Mouse (Mus musculus): ENCODE data around the gene Cdc123. TPM values are rescaled to one million over a fixed set of nuclear protein-coding genes. Genes with fewer than 3 reads are reported as not detected.
A peak's percentile ranks its signal among the peaks of the same experiment; 100 is the strongest.

The Cdc123 gene
- polyA plus RNA-seq, 1 experiment from 2014 or later, result 404 TPM

DNA sequence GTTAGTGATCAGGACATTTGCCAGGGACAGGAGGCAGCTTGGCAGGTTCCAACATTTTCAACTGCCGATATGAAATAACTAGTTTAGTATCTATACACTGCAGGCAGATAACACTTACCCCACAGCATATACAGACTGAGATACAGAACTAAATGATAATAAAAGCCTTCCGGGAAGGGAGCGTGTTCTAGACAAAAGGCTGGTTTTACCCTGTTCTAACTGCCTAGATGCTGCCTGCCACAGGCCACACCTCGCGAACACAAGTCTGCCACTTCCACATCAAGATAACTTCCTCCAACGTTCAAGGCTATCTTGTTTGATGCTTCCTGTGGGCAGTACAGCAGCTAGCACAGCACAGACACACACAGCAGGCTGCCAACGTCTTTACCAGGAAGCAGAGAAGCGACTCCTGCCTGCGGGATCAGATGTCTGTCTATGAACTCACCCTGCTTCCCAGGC lies 43.8 kb downstream of the Cdc123 start:
- Histone ChIP-seq H3K27me3 (no peaks in the 10 kb centered on the region), H3K4me1 (no peaks in the 10 kb centered on the region), H3K27ac (no peak overlapping the region), H3K4me3 (no peak overlapping the region), H3K9me3 (replicated peaks) (no peaks in the 10 kb centered on the region; the same call in 1 of the 2 replicates), H3K36me3 (ENCODE audit: poor library complexity, severe bottlenecking) (peaks cover 82% of the 10 kb centered on the region), H3K9ac (no peak overlapping the region), H3K4me2 (no peak overlapping the region)
- 96% methylated on average over 9 of the region's 9 CpGs for WGBS
- no peak for ATAC-seq

DNA sequence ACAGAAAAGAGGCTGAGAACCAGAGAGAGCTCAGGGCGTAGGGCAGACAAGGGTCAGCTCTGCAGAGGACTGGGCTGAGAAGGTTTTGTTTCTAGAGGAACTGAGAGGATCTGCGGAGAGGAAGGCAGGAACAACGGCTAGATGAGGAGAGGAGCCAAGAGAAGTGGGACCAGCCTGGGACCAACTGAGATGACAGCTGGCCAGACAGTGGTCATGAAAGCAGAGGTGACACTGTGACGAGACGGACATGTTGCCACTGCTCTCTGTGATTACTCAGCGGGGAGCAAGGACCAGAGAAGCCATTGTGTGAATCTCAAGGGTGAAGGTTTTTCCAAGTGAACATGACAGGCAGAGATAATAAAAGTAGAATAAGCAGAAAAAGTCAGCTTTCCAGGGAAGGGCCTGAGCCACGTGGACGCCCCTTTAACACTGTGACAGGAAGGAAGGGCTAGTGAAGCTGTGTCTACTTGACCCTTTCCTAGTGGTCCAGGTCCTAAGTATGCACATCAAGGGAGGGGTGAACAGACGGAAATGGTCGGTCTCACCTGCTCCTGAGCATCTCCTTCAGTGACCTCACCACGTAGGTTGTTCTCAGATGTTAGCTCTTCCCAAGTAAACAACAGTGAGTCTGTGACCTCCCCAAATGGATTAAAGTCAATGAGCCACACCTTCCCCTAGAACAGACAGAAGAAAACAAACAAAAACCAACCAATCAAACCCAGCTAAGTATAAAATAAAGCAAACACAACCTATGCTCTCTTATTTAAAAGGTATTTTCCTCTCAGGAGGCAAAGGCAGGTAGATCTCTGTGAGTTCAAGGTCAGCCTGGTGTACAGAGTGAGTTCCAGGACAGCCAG lies 46.9 kb downstream of the Cdc123 start:
- 92% methylated on average over 11 of the region's 11 CpGs for WGBS
- H3K36me3 ChIP-seq (ENCODE audit: poor library complexity, severe bottlenecking), result peaks cover 89% of the 10 kb centered on the region

DNA sequence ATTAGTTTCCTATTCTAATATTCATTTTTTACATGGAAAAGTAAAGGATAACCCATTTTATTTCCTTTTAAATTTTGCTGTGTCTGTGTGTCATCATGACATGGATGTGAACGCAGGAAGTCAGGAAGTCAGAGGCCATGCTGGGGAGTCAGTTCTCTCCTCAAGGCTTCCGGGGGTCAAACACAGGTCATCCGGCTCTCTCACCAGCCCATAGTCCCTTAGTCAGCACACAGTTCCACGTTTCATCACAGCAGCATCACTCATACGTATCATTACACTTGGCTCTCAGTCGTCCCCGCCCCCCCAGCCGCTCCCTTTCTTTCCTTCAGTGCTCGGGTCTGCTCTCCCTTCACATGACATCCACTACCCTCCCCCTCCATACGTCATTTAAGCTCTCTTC lies 51.2 kb downstream of the Cdc123 start:
- Histone ChIP-seq H3K4me2 (no peak overlapping the region), H3K4me1 (no peaks in the 10 kb centered on the region), H3K4me3 (no peak overlapping the region), H3K9ac (no peak overlapping the region), H3K27me3 (no peaks in the 10 kb centered on the region), H3K36me3 (ENCODE audit: poor library complexity, severe bottlenecking) (peaks cover 64% of the 10 kb centered on the region), H3K9me3 (replicated peaks) (no peaks in the 10 kb centered on the region), H3K27ac (no peak overlapping the region)
- no peak for ATAC-seq
- 94% methylated on average over 10 of the region's 10 CpGs for WGBS

More for the DNA sequence above, 46.9 kb downstream of the Cdc123 start:
- Histone ChIP-seq H3K4me1 (no peaks in the 10 kb centered on the region), H3K9me3 (replicated peaks) (no peaks in the 10 kb centered on the region; the same call in 1 of the 2 replicates), H3K4me3 (no peak overlapping the region), H3K4me2 (no peak overlapping the region), H3K9ac (no peak overlapping the region), H3K27ac (no peak overlapping the region), H3K27me3 (no peaks in the 10 kb centered on the region)
- no peak for ATAC-seq

DNA sequence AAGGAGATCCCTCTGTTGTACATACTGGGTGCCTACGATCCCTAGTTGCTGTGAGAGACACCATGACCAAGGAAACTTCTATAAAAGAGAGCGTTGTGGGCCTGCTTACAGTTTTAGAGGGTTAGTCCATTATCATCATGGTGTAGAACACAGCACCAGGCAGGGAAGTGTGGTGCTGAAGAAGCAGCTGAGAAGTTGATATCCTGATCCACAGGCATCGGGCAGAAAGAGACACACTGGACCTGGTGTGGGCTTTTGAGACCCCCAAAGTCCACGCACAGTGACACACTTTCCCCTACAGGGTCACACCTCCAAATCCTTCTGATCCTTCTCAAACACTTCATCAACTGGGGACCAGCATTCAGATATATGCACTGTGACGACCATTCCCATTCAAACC lies 52.9 kb downstream of the Cdc123 start:
- H3K4me1 ChIP-seq, result no peaks in the 10 kb centered on the region
- ATAC-seq, result no peak
- no peak overlapping the region for H3K4me3 ChIP-seq
- H3K9me3 ChIP-seq (replicated peaks), result no peaks in the 10 kb centered on the region
- 92% methylated on average over 5 of the region's 5 CpGs for WGBS
- H3K27me3 ChIP-seq, result no peaks in the 10 kb centered on the region
- H3K9ac ChIP-seq, result no peak overlapping the region
- H3K27ac ChIP-seq, result no peak overlapping the region
- peaks cover 46% of the 10 kb centered on the region for H3K36me3 ChIP-seq (ENCODE audit: poor library complexity, severe bottlenecking)
- H3K4me2 ChIP-seq, result no peak overlapping the region

DNA sequence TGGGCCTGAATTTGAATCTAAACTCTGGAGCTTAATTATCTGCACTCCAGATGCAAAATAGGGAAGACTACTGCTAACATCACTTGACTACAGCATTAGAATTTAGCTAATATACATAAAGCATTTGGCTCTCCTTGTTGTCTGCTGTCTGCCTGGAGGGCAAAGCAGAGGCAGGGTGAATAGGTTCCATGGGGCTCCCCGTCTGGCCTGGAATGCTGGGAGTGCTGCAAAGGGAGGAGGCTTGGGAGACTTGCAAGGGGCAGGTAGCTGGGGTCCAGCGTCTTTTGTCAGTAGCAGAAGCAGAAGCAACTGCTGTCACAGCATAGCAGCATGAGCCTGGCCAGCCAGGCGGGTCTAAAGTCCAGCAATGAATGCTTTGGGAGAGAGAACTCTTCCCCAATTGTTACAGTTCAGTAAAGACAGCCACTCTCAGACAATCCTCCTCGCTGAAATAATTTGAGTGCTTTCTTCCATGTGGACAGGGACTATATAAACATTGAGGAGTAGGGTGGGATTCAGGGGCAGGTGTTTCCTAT lies 55.3 kb downstream of the Cdc123 start:
- Histone ChIP-seq H3K27me3 (no peaks in the 10 kb centered on the region), H3K4me3 (no peak overlapping the region), H3K4me2 (no peak overlapping the region), H3K36me3 (ENCODE audit: poor library complexity, severe bottlenecking) (peaks cover 23% of the 10 kb centered on the region), H3K9me3 (replicated peaks) (no peaks in the 10 kb centered on the region), H3K4me1 (no peaks in the 10 kb centered on the region), H3K9ac (no peak overlapping the region), H3K27ac (no peak overlapping the region)
- 28% methylated on average over 4 of the region's 4 CpGs for WGBS
- ATAC-seq, result no peak

DNA sequence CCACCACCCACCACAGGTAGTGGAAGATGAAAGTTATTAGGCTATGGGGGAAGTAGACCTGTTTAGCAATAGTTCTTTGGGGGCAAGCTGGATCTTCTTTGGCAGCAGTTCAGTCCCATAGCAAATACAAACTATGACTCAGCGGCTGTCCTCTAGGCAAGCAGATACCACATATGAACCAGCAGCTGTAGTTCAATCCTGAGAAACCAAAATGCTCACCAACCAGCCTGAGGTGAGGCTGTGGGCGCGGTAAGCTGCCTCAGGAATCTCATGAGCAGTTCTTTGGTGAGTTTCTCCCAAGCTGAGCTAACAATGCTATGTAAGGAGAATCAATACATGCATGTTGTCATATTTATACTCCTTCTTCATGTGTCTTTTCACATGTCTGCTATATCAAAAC lies 57.6 kb downstream of the Cdc123 start:
- H3K9me3 ChIP-seq (replicated peaks), result no peaks in the 10 kb centered on the region
- no peaks in the 10 kb centered on the region for H3K4me1 ChIP-seq
- H3K9ac ChIP-seq, result no peak overlapping the region
- H3K36me3 ChIP-seq (ENCODE audit: poor library complexity, severe bottlenecking), result peaks cover 3% of the 10 kb centered on the region; the same call in 1 of the 2 replicates
- H3K4me3 ChIP-seq, result no peak overlapping the region
- WGBS, result 93% methylated on average over 3 of the region's 3 CpGs
- H3K27ac ChIP-seq, result no peak overlapping the region
- no peak for ATAC-seq
- H3K4me2 ChIP-seq, result no peak overlapping the region
- H3K27me3 ChIP-seq, result no peaks in the 10 kb centered on the region

DNA sequence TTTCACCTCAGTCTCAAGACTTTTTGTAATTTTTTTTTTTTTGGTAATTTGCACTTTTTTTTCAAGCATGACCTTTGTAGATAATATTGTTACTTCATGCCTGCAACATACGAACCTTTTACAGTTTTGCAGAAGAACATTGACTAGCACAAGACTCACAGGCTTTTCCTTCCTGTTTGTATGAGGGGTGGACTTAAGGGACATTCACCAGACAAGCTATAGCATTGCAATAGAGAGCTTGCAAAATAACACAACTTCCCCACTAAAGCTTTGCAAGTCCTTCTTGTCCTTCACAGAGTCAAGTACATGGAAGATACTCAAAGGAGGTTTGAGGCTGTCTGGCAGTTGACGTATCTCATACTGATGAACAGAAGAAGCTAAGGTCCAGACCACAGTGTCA lies 72.5 kb downstream of the Cdc123 start:
- no peak for ATAC-seq
- Histone ChIP-seq H3K36me3 (ENCODE audit: poor library complexity, severe bottlenecking) (no peaks in the 10 kb centered on the region), H3K27ac (no peak overlapping the region), H3K9ac (no peak overlapping the region), H3K9me3 (replicated peaks) (no peaks in the 10 kb centered on the region), H3K4me2 (no peak overlapping the region), H3K4me1 (no peaks in the 10 kb centered on the region), H3K27me3 (no peaks in the 10 kb centered on the region), H3K4me3 (no peak overlapping the region)
- WGBS, result 83% methylated on average over 2 of the region's 2 CpGs

DNA sequence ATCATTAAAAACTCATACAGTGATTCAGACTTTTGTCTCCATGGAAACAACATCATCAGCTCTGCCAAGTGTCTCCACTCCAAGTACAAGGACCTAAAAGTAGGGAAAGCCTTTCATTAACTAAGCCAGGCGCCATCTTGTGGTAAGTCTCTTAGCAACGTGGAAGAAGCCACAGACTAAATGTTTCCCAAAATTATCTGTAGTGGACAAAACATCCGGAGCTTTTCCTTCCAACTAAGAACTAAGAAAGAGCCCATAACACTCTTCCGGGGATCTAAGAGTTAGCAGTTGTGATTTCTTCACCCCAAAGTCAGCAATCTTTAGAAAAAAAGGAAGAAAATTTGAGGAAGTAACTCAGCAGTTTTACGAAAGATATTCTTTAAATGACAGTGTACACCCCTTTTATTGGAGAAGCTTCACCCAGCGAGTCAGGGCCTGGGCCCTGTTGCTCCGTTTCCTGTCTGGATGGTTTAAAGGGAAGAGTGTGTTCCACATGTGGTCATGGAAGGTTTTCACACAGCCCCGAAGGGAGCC lies 74.2 kb downstream of the Cdc123 start:
- H3K36me3 ChIP-seq (ENCODE audit: poor library complexity, severe bottlenecking), result no peaks in the 10 kb centered on the region
- ATAC-seq, result peak; percentile 78
- H3K4me1 ChIP-seq, result no peaks in the 10 kb centered on the region
- WGBS, result 57% methylated on average over 8 of the region's 8 CpGs
- no peak overlapping the region for H3K9ac ChIP-seq
- H3K27ac ChIP-seq, result no peak overlapping the region
- no peaks in the 10 kb centered on the region for H3K27me3 ChIP-seq
- H3K4me2 ChIP-seq, result no peak overlapping the region
- H3K4me3 ChIP-seq, result no peak overlapping the region
- H3K9me3 ChIP-seq (replicated peaks), result no peaks in the 10 kb centered on the region

DNA sequence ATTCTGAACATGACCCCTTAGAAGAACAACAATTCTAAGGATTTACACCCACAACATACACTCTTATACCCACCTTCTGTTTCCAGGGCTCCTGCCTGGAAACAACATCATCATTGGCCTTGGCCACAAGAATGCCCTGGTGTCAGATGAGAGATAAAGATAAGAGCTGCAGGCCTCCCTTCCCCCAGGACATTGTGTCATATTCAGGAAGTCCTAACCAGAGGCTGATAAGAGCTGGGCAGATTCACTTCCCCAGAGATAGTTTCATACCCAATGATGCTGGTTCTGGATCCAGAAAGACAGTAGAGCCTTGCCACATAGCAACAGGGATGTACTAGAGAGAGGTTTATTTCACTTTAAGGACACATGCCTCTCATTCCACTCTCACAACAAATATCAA lies 75.3 kb downstream of the Cdc123 start:
- ATAC-seq, result no peak
- no peaks in the 10 kb centered on the region for H3K4me1 ChIP-seq

DNA sequence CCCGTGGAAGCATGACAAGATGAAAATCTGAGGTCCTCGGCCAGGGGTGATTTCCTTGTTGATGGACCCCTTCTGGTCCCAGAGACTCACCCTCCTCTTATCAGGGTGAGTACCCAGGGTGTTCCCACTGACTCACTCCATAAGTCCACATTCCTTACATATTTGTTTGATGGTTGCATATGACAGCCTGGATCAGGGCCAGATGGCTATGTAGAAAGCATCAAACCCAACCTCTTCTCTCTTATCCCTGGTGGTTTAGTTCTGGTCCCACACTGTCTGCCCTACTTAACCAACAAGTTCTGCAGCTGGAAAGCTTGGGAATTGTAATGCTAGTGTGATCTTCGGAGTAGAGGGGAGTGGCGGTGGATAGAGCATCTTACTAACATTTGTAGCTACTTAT lies 76.0 kb downstream of the Cdc123 start:
- Histone ChIP-seq H3K4me3 (no peak overlapping the region), H3K9me3 (replicated peaks) (no peaks in the 10 kb centered on the region), H3K4me1 (no peaks in the 10 kb centered on the region), H3K9ac (no peak overlapping the region), H3K4me2 (no peak overlapping the region), H3K27ac (no peak overlapping the region), H3K27me3 (no peaks in the 10 kb centered on the region), H3K36me3 (ENCODE audit: poor library complexity, severe bottlenecking) (no peaks in the 10 kb centered on the region)
- 93% methylated on average over 4 of the region's 4 CpGs for WGBS
- no peak for ATAC-seq

More for the DNA sequence above, 75.3 kb downstream of the Cdc123 start:
- no peak overlapping the region for H3K4me2 ChIP-seq
- H3K4me3 ChIP-seq, result no peak overlapping the region
- H3K27ac ChIP-seq, result no peak overlapping the region
- H3K9me3 ChIP-seq (replicated peaks), result no peaks in the 10 kb centered on the region
- H3K9ac ChIP-seq, result no peak overlapping the region
- no peaks in the 10 kb centered on the region for H3K36me3 ChIP-seq (ENCODE audit: poor library complexity, severe bottlenecking)
- H3K27me3 ChIP-seq, result no peaks in the 10 kb centered on the region

DNA sequence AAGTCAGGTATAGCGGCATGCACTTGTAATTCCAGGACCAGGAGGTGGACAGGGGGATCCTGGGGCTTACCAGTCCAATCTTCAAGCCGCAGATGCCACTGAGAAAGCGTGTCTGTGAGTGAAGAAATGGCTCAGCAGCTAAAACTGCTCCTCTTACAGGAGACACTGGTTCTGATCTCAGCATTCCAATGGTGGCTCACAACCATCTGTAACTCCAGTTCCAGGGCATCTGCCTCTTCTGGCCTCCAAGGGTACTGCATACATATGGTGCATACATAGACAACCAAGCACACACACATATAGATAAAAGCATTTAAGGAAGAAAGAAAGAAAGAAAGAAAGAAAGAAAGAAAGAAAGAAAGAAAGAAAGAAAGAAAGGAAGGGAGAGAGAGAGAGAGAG lies 82.9 kb downstream of the Cdc123 start:
- Histone ChIP-seq H3K9me3 (replicated peaks) (no peaks in the 10 kb centered on the region), H3K27me3 (no peaks in the 10 kb centered on the region), H3K36me3 (ENCODE audit: poor library complexity, severe bottlenecking) (no peaks in the 10 kb centered on the region), H3K9ac (no peak overlapping the region), H3K4me3 (no peak overlapping the region), H3K4me1 (no peaks in the 10 kb centered on the region), H3K4me2 (no peak overlapping the region), H3K27ac (no peak overlapping the region)
- 94% methylated on average over 3 of the region's 3 CpGs for WGBS
- no peak for ATAC-seq

DNA sequence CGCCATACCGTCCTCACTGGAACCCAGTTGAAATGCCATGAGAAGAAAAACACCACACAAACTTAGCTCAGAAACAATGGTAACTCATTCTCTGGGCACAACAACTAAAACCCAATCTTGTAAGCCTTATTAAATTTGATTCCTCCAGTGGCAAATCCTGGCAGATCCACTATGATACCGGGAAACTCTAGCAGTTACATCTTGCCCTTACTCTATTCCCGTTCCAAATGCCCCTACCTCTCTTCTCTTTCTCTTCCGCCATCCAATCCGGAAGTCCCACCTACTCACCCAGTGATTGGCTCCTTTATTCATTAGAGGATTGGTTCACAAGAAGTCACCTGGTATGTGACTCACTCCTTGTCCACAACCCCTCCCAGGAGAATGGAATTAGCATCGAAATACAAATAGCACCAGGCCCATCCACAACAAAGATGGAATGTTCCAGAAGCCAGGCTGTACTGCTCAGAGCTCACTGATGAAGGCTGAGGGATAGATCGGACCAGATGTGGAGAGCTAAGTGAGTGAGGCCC lies 84.4 kb downstream of the Cdc123 start:
- Histone ChIP-seq H3K27me3 (no peaks in the 10 kb centered on the region), H3K9ac (no peak overlapping the region), H3K4me2 (no peak overlapping the region), H3K9me3 (replicated peaks) (no peaks in the 10 kb centered on the region), H3K27ac (no peak overlapping the region), H3K36me3 (ENCODE audit: poor library complexity, severe bottlenecking) (no peaks in the 10 kb centered on the region), H3K4me3 (no peak overlapping the region), H3K4me1 (no peaks in the 10 kb centered on the region)
- 93% methylated on average over 8 of the region's 8 CpGs for WGBS
- ATAC-seq, result no peak
